Mouse (Mus musculus): ENCODE measurements around the gene Mta1. TPM values are rescaled to one million over a fixed set of nuclear protein-coding genes. Genes with fewer than 3 reads are reported as not detected.
A peak's percentile ranks its signal among the peaks of the same experiment; 100 is the strongest.

The Mta1 gene
- polyA plus RNA-seq, 1 experiment from 2014 or later: 11.3 TPM

DNA sequence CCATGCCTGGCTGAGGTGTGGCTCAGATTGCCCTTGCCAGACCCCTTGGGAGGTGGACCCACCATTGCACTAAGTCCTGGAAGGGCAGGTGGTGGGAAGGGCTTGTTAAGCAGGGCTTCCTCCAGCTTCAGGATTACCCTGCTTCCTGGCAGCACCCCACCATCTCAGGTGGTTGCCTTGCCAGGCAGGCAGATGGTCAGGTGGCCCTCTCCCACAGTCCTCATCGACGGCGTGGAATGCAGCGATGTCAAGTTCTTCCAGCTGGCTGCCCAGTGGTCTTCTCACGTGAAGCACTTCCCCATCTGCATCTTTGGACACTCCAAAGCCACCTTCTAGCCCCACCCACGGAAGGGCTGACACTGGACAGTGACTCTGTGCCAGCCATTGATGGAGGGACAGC, 26.8 kb upstream of the Mta1 start:
- ATAC-seq (ENCODE audit: insufficient number of reproducible peaks, low FRiP score): no peak
- Histone ChIP-seq H3K36me3 (peaks cover 46% of the 10 kb centered on the region), H3K4me3 (no peak overlapping the region), H3K27me3 (replicated peaks) (no peaks in the 10 kb centered on the region), H3K4me2 (no peak overlapping the region), H3K4me1 (replicated peaks) (peaks cover 21% of the 10 kb centered on the region), H3K9ac (no peak overlapping the region), H3K27ac (ENCODE audit: poor library complexity, severe bottlenecking) (no peak overlapping the region), H3K9me3 (replicated peaks) (no peaks in the 10 kb centered on the region)
- 84% methylated on average over 6 of the region's 6 CpGs for WGBS

DNA sequence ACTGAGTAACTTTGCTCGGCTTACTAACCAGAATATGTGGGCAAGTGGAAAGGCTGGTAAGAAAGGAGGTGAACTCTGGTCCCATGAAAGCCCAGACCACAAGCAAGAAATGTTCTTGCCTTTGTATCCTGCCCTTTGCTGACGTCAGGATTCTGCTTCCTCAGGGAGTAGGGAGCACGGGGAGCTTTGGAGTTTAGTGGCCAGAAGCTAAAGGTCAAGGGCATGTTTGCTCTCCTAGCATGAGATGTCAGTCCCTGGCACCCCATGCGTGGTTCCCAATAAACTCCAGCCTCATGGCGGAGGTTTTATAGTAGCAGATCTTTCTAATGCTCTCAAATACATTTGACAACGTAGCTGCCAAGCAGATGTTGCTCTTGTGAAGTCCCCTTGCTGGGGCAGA, 26.3 kb upstream of the Mta1 start:
- H3K4me2 ChIP-seq: no peak overlapping the region
- H3K27me3 ChIP-seq (replicated peaks): no peaks in the 10 kb centered on the region
- no peaks in the 10 kb centered on the region for H3K9me3 ChIP-seq (replicated peaks)
- H3K9ac ChIP-seq: no peak overlapping the region
- no peak for ATAC-seq (ENCODE audit: insufficient number of reproducible peaks, low FRiP score)
- H3K4me1 ChIP-seq (replicated peaks): peaks cover 21% of the 10 kb centered on the region
- 80% methylated on average over 6 of the region's 6 CpGs for WGBS
- no peak overlapping the region for H3K4me3 ChIP-seq
- peaks cover 42% of the 10 kb centered on the region for H3K36me3 ChIP-seq
- H3K27ac ChIP-seq (ENCODE audit: poor library complexity, severe bottlenecking): no peak overlapping the region

DNA sequence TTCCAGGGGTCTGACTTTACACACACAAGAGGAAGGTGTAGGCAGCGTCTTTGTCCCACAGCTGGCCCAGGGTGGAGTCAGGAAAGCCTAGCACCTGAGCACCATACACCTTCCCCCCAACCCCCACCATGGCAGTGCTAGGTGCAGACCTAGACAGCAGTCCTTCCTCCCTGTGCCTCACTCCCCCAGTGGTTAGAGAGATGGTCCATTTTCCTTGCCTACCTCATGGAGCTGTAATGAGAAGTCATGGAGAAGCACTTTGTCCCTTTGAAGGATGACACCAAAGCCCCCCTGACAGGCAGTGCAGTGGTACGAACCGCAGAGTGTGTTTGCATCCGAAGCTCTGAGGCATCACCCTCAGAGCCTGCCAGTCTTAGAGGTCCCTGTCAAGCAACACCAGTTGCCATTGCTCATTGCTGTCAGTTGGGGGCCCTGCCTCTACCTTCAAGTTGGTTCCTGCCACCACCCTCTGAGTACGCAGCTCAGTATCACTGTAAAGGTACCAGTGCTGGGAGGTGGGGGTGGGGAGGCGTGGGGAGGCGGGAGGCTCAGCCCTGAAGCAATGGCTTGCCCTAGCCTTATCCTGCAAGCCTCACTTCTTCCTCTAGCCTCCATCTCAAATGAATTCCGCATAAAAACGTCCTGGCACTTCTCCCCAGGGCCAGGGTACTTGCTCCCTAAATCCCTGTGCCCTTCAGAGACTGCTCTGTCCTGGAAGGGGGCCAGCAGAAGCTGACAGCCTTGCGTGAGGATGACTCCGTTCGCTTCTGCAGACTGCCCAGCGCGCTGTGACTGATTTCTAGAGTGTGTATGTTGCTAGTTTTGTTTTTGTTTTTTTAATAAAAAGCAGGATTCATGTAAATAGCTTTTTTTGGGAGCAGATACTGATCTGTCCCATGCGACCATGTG, 24.4 kb upstream of the Mta1 start:
- H3K27ac ChIP-seq (ENCODE audit: poor library complexity, severe bottlenecking): peak overlapping the region; percentile 89
- H3K4me2 ChIP-seq: peak overlapping the region; percentile 92
- H3K36me3 ChIP-seq: peaks cover 35% of the 10 kb centered on the region
- H3K9me3 ChIP-seq (replicated peaks): no peaks in the 10 kb centered on the region
- peak overlapping the region; percentile 48 for H3K4me3 ChIP-seq
- H3K9ac ChIP-seq: peak overlapping the region; percentile 72
- WGBS: 9% methylated on average over 15 of the region's 15 CpGs
- H3K4me1 ChIP-seq (replicated peaks): peaks cover 21% of the 10 kb centered on the region
- no peaks in the 10 kb centered on the region for H3K27me3 ChIP-seq (replicated peaks)
- peak; percentile 38; the same call in 1 of the 2 replicates for ATAC-seq (ENCODE audit: insufficient number of reproducible peaks, low FRiP score)

DNA sequence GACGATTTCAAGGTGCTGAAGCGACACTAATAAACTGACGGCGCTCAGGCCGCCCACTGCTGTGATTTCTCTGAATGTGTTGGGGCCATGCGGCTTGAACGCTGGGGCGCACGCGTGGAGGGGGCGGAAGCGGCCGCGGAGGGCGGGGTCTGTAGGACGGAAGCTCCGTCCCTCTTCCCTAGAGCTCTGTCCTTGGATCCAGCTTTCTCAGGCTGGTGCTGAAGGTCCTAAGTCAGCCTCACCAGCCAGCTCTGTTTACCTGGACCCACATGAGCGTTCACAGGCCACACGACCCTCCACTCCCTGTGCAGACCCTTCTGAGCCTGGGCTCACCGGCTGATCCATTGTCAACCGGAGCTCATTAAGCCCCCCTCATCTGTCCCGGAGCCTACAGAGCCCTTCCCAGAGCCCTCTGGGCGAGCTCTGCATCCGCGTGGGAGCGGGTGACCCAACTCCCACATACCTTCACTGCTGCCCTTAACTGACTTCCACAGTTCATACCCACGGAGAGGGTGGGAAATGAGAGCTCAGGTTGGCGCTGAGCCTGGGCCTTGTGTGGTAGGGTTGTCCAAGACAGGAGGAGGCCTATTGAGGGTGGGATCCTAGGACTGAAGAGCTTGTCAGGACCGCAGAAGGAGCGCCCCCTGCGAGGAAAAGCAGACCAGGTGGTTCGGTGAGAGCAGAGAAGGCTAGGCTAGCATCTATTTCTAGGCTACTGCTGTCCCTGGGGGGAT, 23.6 kb upstream of the Mta1 start, which contains the start of gene Tex22:
Gene Tex22 (plus strand): TSS at position 174 of the 734 bp plus-strand sequence.
- 5% methylated on average over 32 of the region's 32 CpGs for WGBS
- H3K27me3 ChIP-seq (replicated peaks): no peaks in the 10 kb centered on the region

DNA sequence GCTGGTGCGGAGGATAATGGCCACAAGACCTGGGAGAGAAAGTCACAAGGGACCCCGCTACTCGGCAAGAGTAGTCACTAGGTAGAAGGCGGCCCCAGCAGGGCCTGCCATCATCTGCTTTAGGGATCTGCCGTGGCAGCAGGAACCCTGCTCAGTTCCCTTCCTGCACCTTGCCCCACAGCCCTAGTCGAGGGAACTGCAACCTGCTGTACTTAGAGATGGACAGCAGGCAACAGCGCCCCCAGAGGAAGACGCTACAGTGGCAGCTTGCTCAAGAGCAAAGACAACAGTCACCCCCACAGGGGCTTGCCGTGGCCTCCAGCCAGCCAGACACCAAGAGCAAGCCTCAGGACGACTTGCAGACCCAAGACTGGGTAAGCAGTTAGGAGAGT, 23.0 kb upstream of the Mta1 start:
- Histone ChIP-seq H3K27me3 (replicated peaks) (no peaks in the 10 kb centered on the region), H3K36me3 (peaks cover 22% of the 10 kb centered on the region), H3K9ac (peak overlapping the region; percentile 72), H3K9me3 (replicated peaks) (no peaks in the 10 kb centered on the region), H3K27ac (ENCODE audit: poor library complexity, severe bottlenecking) (peak overlapping the region; percentile 89), H3K4me1 (replicated peaks) (peaks cover 21% of the 10 kb centered on the region), H3K4me2 (peak overlapping the region; percentile 92), H3K4me3 (peak overlapping the region; percentile 48)
- peak; percentile 62 for ATAC-seq (ENCODE audit: insufficient number of reproducible peaks, low FRiP score)
- WGBS: 6% methylated on average over 10 of the region's 10 CpGs

More for the DNA sequence above, 23.6 kb upstream of the Mta1 start, which contains the start of gene Tex22:
- peak; percentile 91 for ATAC-seq (ENCODE audit: insufficient number of reproducible peaks, low FRiP score)
- Histone ChIP-seq H3K4me3 (peak within 1 kb of the TSS; percentile 48), H3K9me3 (replicated peaks) (no peaks in the 10 kb centered on the region), H3K4me2 (peak within 1 kb of the TSS; percentile 92), H3K9ac (peak within 1 kb of the TSS; percentile 72), H3K4me1 (replicated peaks) (peaks cover 21% of the 10 kb centered on the region), H3K27ac (ENCODE audit: poor library complexity, severe bottlenecking) (peak within 1 kb of the TSS; percentile 89), H3K36me3 (peaks cover 27% of the 10 kb centered on the region)

DNA sequence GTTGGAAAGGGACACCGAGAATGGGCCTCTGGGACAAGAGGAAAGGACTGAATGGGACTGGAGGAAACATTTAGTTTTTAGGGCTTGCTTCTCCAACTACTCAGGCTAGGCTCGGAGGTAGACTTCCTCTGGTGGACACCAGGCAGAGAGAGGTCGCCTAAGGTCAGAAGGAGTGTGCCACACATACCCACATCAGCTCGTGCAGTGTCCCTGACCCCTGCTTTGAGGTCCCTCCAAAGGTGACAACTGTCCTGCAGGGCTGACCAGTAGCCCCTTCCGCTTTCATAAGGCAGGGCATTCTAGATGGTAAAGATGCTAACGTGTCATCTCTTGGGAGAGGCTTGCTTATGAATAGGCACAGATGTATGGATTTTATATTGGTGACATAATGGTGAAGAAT, 22.6 kb upstream of the Mta1 start:
- no peak overlapping the region for H3K4me3 ChIP-seq
- no peak for ATAC-seq (ENCODE audit: insufficient number of reproducible peaks, low FRiP score)
- H3K4me2 ChIP-seq: peak overlapping the region; percentile 92
- WGBS: 53% methylated on average over 6 of the region's 6 CpGs
- peaks cover 18% of the 10 kb centered on the region for H3K36me3 ChIP-seq
- H3K27ac ChIP-seq (ENCODE audit: poor library complexity, severe bottlenecking): no peak overlapping the region
- H3K4me1 ChIP-seq (replicated peaks): peaks cover 21% of the 10 kb centered on the region
- H3K9me3 ChIP-seq (replicated peaks): no peaks in the 10 kb centered on the region
- no peaks in the 10 kb centered on the region for H3K27me3 ChIP-seq (replicated peaks)
- no peak overlapping the region for H3K9ac ChIP-seq

DNA sequence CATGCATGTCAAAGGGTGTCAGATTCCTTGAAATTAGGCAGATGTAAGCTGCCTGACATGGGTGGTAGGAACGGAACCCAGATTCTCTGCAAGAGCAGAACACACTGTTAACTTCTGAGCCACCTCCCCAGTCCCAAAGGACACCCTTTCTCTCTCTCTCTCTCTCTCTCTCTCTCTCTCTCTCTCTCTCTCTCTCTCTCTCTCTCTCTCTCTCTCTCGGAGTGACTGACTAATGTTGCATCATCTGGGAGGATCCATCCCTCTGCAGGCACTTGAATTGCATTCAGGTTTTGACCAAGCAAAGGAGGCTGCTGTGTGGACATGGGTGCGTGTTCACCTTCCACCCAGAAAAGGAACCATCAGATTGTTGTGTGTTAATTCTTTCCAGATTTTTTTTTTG, 10.8 kb upstream of the Mta1 start:
- H3K27me3 ChIP-seq (replicated peaks): peaks cover 21% of the 10 kb centered on the region; the same call in 1 of the 2 replicates
- H3K9ac ChIP-seq: no peak overlapping the region
- H3K4me3 ChIP-seq: no peak overlapping the region
- no peak overlapping the region for H3K27ac ChIP-seq (ENCODE audit: poor library complexity, severe bottlenecking)
- H3K4me1 ChIP-seq (replicated peaks): no peaks in the 10 kb centered on the region
- no peaks in the 10 kb centered on the region for H3K9me3 ChIP-seq (replicated peaks)
- no peak for ATAC-seq (ENCODE audit: insufficient number of reproducible peaks, low FRiP score)
- WGBS: 60% methylated on average over 3 of the region's 3 CpGs
- no peaks in the 10 kb centered on the region for H3K36me3 ChIP-seq
- H3K4me2 ChIP-seq: no peak overlapping the region

DNA sequence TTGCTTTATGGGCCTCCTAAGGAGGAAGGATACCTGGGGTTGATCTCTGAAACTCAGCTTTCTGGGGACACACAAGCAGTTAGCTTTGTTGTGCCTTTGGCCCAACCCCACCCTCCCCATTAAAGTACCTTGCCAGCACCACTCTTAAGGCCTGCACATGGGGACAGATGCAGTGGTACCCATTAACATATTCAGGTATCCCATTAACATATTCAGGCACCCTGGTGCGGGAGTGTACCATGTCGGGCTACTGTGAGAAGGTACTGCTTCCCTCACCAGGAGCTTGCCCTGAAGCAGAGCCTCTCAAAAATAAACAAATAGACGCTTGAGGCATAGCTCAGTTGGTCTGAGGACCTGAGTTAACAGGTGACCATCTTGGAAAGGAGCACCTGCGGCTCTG, 10.1 kb upstream of the Mta1 start:
- H3K9me3 ChIP-seq (replicated peaks): no peaks in the 10 kb centered on the region
- H3K4me1 ChIP-seq (replicated peaks): no peaks in the 10 kb centered on the region
- peaks cover 21% of the 10 kb centered on the region; the same call in 1 of the 2 replicates for H3K27me3 ChIP-seq (replicated peaks)
- H3K4me2 ChIP-seq: no peak overlapping the region
- no peak overlapping the region for H3K27ac ChIP-seq (ENCODE audit: poor library complexity, severe bottlenecking)
- no peak for ATAC-seq (ENCODE audit: insufficient number of reproducible peaks, low FRiP score)
- H3K36me3 ChIP-seq: no peaks in the 10 kb centered on the region
- no peak overlapping the region for H3K9ac ChIP-seq
- H3K4me3 ChIP-seq: no peak overlapping the region
- 31% methylated on average over 4 of the region's 4 CpGs for WGBS

DNA sequence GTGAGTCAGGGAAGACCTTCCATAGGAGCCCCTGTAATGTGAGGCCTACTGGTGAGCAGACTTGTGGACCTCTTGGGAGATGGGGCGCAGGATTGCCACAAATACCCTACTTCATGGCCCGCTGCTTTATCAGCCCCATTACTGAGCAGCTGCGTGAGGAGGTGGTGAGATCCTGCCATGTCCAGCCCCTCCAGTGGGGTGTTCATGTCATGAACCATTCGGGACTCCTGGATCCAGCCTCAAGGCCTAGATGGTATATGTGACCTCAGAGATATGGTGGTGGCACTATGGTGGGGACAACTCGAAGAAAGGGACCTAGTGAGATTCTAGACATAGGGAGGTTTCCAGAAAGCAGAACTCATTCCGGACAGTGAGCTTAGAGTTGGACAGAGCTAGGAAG, 9.0 kb upstream of the Mta1 start:
- no peak overlapping the region for H3K4me2 ChIP-seq
- H3K36me3 ChIP-seq: no peaks in the 10 kb centered on the region
- H3K27me3 ChIP-seq (replicated peaks): peaks cover 21% of the 10 kb centered on the region; the same call in 1 of the 2 replicates
- ATAC-seq (ENCODE audit: insufficient number of reproducible peaks, low FRiP score): no peak
- H3K9ac ChIP-seq: no peak overlapping the region
- no peaks in the 10 kb centered on the region for H3K4me1 ChIP-seq (replicated peaks)
- no peak overlapping the region for H3K27ac ChIP-seq (ENCODE audit: poor library complexity, severe bottlenecking)
- H3K9me3 ChIP-seq (replicated peaks): no peaks in the 10 kb centered on the region
- WGBS: 88% methylated on average over 6 of the region's 6 CpGs
- no peak overlapping the region for H3K4me3 ChIP-seq

DNA sequence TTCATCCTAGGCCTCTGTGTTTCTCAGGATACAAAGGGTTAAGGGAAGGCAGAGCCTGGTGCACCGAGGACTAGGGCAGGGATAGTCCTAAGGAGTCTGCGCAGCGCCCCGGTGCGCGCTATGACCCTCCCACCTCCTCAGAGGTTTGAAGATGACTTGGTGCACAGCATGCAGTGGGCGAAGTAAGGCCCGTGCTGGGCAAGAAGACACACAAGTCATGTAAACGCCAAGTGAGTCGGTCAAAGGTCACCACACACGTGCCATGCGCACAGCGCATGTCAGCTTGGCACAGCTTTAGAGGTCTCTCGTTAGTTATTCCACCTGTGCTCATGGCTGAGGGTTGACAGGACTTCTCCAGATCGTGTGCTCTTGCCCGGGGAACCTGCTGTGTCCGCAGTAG, 8.0 kb upstream of the Mta1 start:
- 81% methylated on average over 17 of the region's 17 CpGs for WGBS
- Histone ChIP-seq H3K4me3 (no peak overlapping the region), H3K36me3 (no peaks in the 10 kb centered on the region), H3K4me2 (no peak overlapping the region), H3K4me1 (replicated peaks) (no peaks in the 10 kb centered on the region), H3K27ac (ENCODE audit: poor library complexity, severe bottlenecking) (no peak overlapping the region), H3K9ac (no peak overlapping the region), H3K9me3 (replicated peaks) (no peaks in the 10 kb centered on the region), H3K27me3 (replicated peaks) (peaks cover 21% of the 10 kb centered on the region; the same call in 1 of the 2 replicates)
- no peak for ATAC-seq (ENCODE audit: insufficient number of reproducible peaks, low FRiP score)

DNA sequence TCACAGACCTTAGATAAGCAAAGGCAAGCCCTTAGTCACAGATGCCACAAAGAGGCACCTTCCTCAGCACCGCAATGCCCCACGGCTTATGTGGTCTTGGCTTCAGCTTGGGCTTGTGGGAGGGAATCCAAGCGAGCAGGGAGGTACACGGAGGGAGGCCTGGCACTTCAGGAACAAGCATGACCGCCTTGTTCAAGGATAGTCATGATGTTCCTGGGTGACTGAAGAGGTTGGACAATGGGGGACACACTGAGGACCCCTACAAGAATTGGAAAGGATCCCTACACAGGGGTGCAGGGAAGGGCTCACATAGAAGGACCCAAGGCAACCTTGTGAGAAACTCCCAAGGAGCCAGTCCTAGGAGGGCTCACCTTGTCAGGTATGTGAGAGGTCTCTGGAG, 1.0 kb upstream of the Mta1 start:
- 73% methylated on average over 5 of the region's 5 CpGs for WGBS
- no peak for ATAC-seq (ENCODE audit: insufficient number of reproducible peaks, low FRiP score)
- Histone ChIP-seq H3K4me3 (0 out of 2 replicates have a peak overlapping the region, but pooled peaks have one; percentile 100), H3K27me3 (replicated peaks) (no peaks in the 10 kb centered on the region), H3K4me1 (replicated peaks) (peaks cover 36% of the 10 kb centered on the region), H3K9ac (peak overlapping the region; percentile 100; the same call in 1 of the 2 replicates), H3K36me3 (no peaks in the 10 kb centered on the region; the same call in 1 of the 2 replicates), H3K9me3 (replicated peaks) (no peaks in the 10 kb centered on the region), H3K27ac (ENCODE audit: poor library complexity, severe bottlenecking) (no peak overlapping the region), H3K4me2 (peak overlapping the region; percentile 86)

Measured in heart, embryonic 12.5 days (tissue).